Mouse (Mus musculus) stomach, postnatal 0 days (tissue): Measurements from ENCODE around the gene Phldb2. TPM values are rescaled to one million over a fixed set of nuclear protein-coding genes. Genes with fewer than 3 reads are reported as not detected.

Experiments used
- ATAC-seq: fragments of 200-750 bp; cut with Nextera tagmentation; 2 replicates; pipeline ENCODE4 v1.8.0; 2017; ENCODE audit not compliant: low FRiP score, low TSS enrichment
- DNase-seq: peaks from one replicate; pipeline ENCODE4 v3.0.0-alpha.2; 2016; ENCODE audit warnings: low spot score
- H3K27ac ChIP-seq: fragments of 300-500 bp; sonication (generic); replicated peaks from 2 replicates; pipeline ENCODE4 v1.5.1; 2014; ENCODE audit warnings: mild to moderate bottlenecking, control low read depth
- H3K27me3 ChIP-seq: fragments of 300-500 bp; sonication (generic); 2 replicates; pipeline ENCODE4 v1.6.1; 2014; ENCODE audit warnings: low read length; ENCODE audit not compliant: control insufficient read depth, insufficient read depth
- H3K36me3 ChIP-seq: fragments of 300-500 bp; sonication (generic); 2 replicates; pipeline ENCODE4 v1.6.1; 2014; ENCODE audit warnings: low read length, mixed read lengths; ENCODE audit not compliant: control insufficient read depth, insufficient read depth
- H3K4me1 ChIP-seq: fragments of 300-500 bp; sonication (generic); replicated peaks from 2 replicates; pipeline ENCODE4 v1.6.1; 2014; ENCODE audit warnings: antibody characterized with exemption; ENCODE audit not compliant: control insufficient read depth, insufficient read depth
- H3K4me2 ChIP-seq: fragments of 300-500 bp; sonication (generic); replicated peaks from 2 replicates; pipeline ENCODE4 v1.6.1; 2014; ENCODE audit warnings: low read depth, mild to moderate bottlenecking, control low read depth, moderate library complexity
- H3K4me3 ChIP-seq: fragments of 300-500 bp; sonication (generic); 2 replicates; pipeline ENCODE4 v1.5.1; 2014; ENCODE audit warnings: low read depth, low read length, control low read depth
- H3K9ac ChIP-seq: fragments of 300-500 bp; sonication (generic); 2 replicates; pipeline ENCODE4 v1.6.1; 2014; ENCODE audit warnings: mild to moderate bottlenecking, low read length, control low read depth, mixed read lengths
- H3K9me3 ChIP-seq: fragments of 300-500 bp; sonication (generic); 2 replicates; pipeline ENCODE4 v1.6.1; 2016; ENCODE audit warnings: low read length; ENCODE audit not compliant: control insufficient read depth
- CTCF ChIP-seq: IDR thresholded peaks from 2 replicates; pipeline ENCODE4 v1.5.1; 2016; ENCODE audit warnings: antibody characterized with exemption, low read depth, mild to moderate bottlenecking, moderate library complexity
- EP300 ChIP-seq: optimal IDR thresholded peaks from 2 replicates; pipeline ENCODE3; 2016; ENCODE audit warnings: antibody characterized with exemption
- WGBS: fragments of 180-500 bp; shearing (Covaris S2); extraction: QIAGEN DNeasy Blood & Tissue Kit; methylation state at CpG from one replicate; pipeline ENCODE4 v1.1.7; 2014; 5-methylcytosine and 5-hydroxymethylcytosine counted together
- polyA plus RNA-seq: library from polyadenylated mRNA; unstranded; fragments of >200 nt; fragmentation: Nextera tagmentation; extraction: Ambion mirVana; gene quantifications from 2 replicates; pipeline ENCODE4 v1.2.1, GENCODE M21; 2015

The Phldb2 gene
- polyA plus RNA-seq, 1 experiment from 2014 or later: 13.2 TPM

DNA sequence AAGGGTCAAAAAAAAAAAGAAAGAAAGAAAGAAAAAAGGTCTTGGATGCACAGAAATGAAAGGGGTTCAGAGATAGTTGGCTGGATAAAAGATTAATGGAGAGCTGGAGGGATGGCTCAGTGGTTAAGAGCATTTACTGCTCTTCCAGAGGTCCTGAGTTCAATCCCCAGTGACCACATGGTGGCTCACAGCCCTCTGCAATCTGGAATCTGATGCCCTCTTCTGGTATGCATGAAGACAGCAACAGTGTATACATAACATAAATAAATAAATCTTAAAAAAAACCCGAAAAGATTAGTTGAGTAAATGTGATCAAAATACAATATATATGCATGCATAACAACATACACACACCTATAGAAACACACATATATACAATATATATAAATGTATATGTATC, 192.0 kb downstream of the Phldb2 start:
- Histone ChIP-seq H3K9me3 (no peaks in the 10 kb centered on the region), H3K36me3 (peaks cover 5% of the 10 kb centered on the region; the same call in 1 of the 2 replicates), H3K27ac (no peak overlapping the region), H3K4me1 (no peaks in the 10 kb centered on the region), H3K27me3 (no peaks in the 10 kb centered on the region), H3K9ac (no peak overlapping the region), H3K4me3 (no peak overlapping the region), H3K4me2 (no peak overlapping the region)
- 65% methylated on average over 1 of the region's 1 CpGs for WGBS
- TF ChIP-seq CTCF (peak; percentile 54), EP300 (no peak)
- no peak for DNase-seq
- ATAC-seq: no peak

- Histone ChIP-seq H3K4me2 (no peak overlapping the region), H3K27ac (no peak overlapping the region)
- 76% methylated on average over 9 of the region's 9 CpGs for WGBS
Measured at GRCm38 (mm10) chr16:45758726-45759269, 194.6 kb downstream of the Phldb2 start.

GRCm38 (mm10) chr16:45757421-45758078, 195.8 kb downstream of the Phldb2 start:
- ATAC-seq (no peak), DNase-seq (no peak)
- no peak overlapping the region for H3K9ac ChIP-seq
- no peak for TF ChIP-seq CTCF
- TF ChIP-seq EP300: no peak
- no peak overlapping the region for H3K4me3 ChIP-seq
- 82% methylated on average over 12 of the region's 12 CpGs for WGBS
- H3K36me3 ChIP-seq: peaks cover 5% of the 10 kb centered on the region; the same call in 1 of the 2 replicates
- no peak overlapping the region for H3K4me2 ChIP-seq
- no peaks in the 10 kb centered on the region for H3K4me1 ChIP-seq
- H3K27ac ChIP-seq: no peak overlapping the region
- H3K27me3 ChIP-seq: no peaks in the 10 kb centered on the region
- H3K9me3 ChIP-seq: no peaks in the 10 kb centered on the region

More at GRCm38 (mm10) chr16:45758726-45759269, 194.6 kb downstream of the Phldb2 start:
- Histone ChIP-seq H3K27me3 (no peaks in the 10 kb centered on the region), H3K4me1 (no peaks in the 10 kb centered on the region), H3K9me3 (no peaks in the 10 kb centered on the region), H3K9ac (no peak overlapping the region), H3K4me3 (no peak overlapping the region), H3K36me3 (peaks cover 5% of the 10 kb centered on the region; the same call in 1 of the 2 replicates)
- no peak for TF ChIP-seq CTCF
- no peak for TF ChIP-seq EP300
- ATAC-seq: no peak
- no peak for DNase-seq

- H3K27ac ChIP-seq: no peak overlapping the region
- TF ChIP-seq CTCF (peak; percentile 88), EP300 (no peak)
- no peaks in the 10 kb centered on the region for H3K4me1 ChIP-seq
- no peak overlapping the region for H3K4me2 ChIP-seq
- no peaks in the 10 kb centered on the region for H3K9me3 ChIP-seq
- no peak overlapping the region for H3K4me3 ChIP-seq
- no peak overlapping the region for H3K9ac ChIP-seq
- DNase-seq: no peak
- no peaks in the 10 kb centered on the region for H3K27me3 ChIP-seq
- ATAC-seq: peak; percentile 63; the same call in 1 of the 2 replicates
- 31% methylated on average over 9 of the region's 9 CpGs for WGBS
- peaks cover 5% of the 10 kb centered on the region; the same call in 1 of the 2 replicates for H3K36me3 ChIP-seq
Measured at GRCm38 (mm10) chr16:45756855-45757254, 196.5 kb downstream of the Phldb2 start.

GRCm38 (mm10) chr16:45743591-45744144, 209.7 kb downstream of the Phldb2 start:
- Histone ChIP-seq H3K27me3 (no peaks in the 10 kb centered on the region), H3K4me3 (peak overlapping the region; percentile 84; the same call in 1 of the 2 replicates), H3K36me3 (0 out of 2 replicates have a peak, but pooled peaks cover 2% of the 10 kb centered on the region), H3K9ac (no peak overlapping the region), H3K9me3 (no peaks in the 10 kb centered on the region), H3K4me1 (no peaks in the 10 kb centered on the region), H3K4me2 (peak overlapping the region; percentile 73; the same call in 1 of the 2 replicates), H3K27ac (no peak overlapping the region)
- 65% methylated on average over 4 of the region's 4 CpGs for WGBS
- TF ChIP-seq EP300: no peak
- TF ChIP-seq CTCF: no peak; the same call in 1 of the 2 replicates
- DNase-seq (no peak), ATAC-seq (no peak)
